Mouse (Mus musculus) spleen, postnatal 36 days (tissue): ENCODE data around the gene Chrna1.

ENCODE experiments used
- DNase-seq, 2 experiments: peaks; one replicate each; pipeline ENCODE4 v3.0.0; 2022; ENCODE audit warnings: low spot score in 2 of 2, mixed read lengths in 1 of 2

Gene Chrna1

DNA sequence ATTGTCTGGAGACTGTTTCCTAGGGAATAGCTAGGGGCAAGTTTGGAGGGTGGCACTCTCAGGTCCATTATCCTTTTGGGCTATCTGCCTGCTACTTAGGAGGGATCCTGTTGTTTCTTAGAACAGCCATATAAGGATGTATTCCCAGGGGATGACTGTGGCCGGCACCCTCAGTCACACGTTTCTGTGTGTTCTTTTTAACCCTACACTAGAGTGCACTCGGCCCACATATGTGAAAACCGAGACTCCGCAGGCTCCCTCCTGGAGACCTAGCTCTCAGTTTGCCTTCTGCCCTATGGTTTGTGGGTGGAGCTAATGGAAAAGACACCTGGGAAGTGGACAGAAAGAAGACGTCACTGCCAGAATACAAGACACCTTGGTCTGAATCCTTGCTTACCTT, 11.1 kb upstream of the Chrna1 start:
- DNase-seq: no peak

DNA sequence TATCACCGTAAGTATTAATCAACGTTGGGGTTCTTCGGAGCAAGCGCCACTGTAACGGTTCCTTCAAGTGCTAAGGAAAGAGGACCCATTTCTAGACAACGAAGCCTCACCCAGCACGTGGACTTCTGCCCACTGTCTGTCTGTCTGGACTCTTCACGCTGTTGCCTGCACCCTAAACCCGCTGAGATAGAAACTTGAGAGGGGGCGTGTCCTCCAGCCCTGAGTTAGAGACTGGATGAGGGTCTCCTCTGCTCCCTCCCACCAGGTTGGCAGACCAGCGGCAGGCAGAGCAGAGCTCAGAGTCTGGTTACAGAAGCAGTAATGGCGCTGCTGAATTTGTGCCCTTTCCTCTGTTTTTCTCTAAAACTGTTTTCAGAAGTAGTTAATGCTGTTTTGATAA, 10.0 kb upstream of the Chrna1 start:
- DNase-seq: no peak

DNA sequence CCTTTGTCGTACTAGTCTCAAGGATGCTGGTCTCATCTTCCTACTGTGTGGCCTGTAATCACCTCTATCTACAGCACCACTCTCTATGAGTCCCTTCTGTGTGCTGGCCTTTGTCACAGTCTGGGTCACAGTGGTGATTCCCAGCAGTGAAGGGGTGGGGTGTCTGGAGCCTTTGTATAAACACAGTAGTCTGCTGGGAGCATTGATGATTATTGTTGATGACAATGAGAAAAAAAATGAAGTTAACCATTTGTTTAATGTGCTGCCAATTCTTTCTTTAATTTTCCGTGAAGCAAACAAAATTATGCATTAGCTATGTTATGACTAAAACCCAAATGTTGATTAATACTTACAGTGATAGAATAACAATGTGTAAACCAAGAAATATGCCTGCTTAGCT, 8.8 kb upstream of the Chrna1 start:
- DNase-seq: no peak

DNA sequence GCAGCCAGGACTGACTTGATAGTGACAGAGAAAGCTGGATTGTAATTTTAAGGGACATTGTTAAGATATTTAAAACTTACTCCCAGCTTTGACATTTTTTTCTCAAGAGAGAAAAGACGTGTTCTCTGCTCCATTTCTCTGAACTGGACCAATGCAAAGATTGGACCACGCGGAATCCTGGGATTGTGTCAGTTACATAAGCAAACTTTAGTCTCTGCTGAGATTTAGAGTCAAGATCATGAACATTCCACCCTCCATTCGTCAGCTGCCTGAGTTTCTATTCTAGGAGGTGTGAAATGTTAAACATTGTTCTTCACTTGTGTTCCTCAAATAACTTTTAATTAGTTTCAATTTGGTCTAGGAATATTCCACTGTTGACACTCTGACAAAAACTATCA, 7.0 kb upstream of the Chrna1 start:
- DNase-seq: no peak

DNA sequence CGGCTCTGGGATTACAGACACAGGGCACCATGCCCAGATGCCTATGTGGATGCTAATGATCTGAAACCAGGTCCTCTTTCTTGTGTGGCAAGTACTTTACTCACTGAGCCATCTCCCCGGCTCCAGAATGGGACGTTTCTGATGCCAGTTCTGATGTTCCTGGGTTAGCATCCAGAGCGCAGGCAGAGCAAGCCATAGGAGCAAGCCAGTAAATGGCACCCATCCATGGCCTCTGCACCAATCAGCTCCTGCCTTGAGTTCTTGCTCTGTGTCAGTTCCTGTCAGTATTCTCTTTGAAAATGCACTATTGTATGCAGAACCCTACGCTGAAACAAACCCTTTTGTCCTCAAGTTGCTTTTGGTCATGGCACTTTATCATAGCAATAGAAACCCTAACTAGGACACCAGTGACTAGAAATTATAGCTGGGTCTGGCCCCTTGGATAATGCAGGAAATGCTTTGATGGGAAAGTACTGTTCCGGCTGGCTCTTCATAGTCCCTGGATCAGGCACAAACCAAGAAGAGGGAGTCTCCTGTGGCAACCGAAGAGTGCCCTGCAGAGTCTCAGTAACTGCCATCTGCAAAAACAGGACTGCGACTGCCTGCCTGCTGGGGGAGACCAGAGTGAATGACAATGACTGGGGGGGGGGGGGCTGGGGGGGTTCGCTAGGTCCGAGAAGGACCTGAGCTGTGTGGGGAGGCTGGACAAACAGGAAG, 6.4 kb upstream of the Chrna1 start:
- DNase-seq: no peak

DNA sequence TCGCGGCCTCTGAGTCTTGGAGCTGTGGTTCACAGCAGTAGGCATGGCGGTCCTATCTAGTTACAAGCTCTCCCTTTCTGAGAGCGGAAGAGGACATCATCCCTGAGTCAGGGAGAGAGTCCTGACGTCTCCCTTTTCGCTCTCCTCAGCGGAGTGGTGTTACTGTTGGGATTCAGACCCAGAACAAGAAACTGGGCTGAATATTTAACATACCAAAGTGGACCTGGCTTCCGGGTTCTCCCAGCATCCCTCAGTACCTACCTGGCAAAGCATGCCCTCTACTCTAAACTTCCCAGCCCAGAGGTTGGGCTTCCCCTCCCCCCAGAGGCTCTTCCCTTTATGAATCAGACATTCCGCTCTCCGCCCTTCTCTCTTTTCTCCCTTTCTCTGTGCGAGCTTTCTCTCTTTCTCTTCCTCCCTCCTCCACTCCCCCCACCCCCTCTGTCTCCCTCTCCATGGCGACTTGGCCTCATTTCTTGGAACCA, 5.3 kb upstream of the Chrna1 start:
- DNase-seq: no peak

DNA sequence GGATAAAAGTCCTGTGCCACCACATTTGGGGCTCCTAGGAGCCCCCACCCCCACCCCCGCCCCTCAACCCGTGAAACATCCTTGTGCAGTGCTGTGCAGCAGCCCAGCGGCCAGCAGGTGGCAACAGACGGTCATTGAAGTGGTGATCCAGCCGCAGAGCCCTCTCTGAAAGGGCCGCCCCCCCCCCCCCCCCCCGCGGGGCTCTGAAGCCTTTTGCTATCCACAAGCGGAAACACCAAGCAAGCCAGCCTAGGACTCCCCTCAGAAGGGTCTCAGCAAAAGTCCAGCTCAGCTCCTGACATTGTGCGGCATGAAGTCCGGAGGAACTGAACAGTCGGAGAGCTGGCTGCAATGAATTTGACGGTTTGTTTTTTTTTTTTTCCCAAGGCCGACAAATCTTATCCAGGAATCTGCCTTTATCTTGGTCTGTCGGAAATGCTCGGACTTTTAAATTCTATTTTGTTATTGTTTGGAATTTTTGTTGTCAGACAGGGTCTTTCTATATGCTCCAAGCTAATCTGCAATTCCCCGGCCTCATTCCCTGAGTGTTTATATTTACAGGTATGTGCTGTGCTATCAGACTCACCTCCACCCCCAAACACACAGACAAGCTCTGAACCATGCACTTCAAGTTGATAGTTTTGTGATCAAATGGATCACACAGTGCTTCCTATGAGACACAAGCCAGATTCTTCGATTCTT, 4.7 kb upstream of the Chrna1 start:
- peak; percentile 17 to 27 for DNase-seq

DNA sequence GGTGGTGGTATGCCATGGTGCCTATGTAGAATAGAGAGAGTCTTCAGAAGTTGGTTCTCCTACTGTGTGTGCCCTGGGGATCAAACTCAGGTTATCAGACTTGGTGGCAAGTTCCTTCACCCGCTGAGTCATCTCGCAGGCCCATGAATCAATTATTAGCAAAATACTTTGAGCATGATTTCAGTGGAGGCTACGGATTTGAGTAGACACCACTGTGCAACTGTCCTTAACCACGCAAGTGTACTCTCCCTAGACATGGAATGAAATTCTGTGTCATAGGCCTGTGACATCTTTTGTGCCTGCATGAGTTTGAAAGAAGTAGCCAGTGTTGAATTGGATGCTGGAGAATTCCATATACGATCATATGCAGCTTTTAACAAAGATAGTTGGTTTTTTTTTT, 582 bp upstream of the Chrna1 start:
- no peak for DNase-seq

DNA sequence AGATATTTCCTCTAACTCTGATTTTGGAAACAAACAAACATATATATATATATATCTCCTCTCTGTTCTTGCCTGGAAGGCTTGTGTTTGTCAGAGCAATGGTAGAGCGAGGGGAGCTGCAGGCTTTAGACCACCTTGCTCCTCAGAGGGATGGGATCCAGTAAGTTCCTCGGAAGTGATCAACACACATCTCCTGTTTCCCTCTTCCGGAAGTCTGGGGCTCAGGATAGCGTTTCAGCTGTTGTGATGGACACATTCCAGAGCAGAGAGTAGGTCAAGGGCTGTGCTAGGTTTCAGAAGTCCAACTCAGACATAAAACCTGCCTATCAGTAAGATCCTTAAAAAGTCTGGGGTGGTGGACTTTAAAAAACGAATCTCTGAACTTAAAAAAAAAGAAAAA, 970 bp downstream of the Chrna1 start:
- DNase-seq: no peak

DNA sequence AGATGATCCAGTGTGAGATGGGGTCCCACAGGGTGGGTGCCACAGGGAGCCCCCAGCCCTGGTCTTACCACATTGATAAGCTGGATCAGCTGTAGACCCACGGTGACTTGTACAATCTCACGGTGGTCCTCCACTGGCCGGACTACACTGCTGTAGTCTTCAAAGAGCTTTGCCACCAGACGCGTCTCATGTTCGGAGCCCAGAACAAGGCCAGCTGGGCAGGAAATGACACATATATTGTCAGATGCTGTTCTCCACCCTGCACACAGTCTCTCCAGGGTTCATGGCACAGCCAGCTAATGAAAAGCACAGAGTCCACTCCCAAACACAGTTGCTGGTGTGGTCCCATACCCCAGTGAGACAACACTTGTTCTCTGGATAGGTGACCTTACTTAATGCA, 5.7 kb downstream of the Chrna1 start:
- no peak for DNase-seq

DNA sequence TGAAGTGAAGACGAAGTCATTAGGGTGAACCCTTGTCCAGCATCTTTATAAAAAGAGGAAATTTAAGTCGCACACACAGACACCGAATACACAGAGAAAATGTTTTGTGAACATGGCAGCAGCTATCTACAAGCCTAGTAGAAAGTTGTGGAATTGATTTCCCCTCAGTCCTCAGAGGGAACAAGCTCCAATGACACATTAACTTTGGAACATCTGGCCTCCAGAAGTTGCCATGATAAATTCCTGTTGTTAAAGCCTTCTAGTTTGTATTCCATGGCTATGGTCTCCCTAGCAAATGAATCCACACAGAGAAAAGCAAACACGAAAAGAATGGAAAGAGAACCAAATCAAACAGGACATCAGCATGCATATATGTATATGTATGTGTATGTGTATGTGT, 6.6 kb downstream of the Chrna1 start:
- DNase-seq: no peak

DNA sequence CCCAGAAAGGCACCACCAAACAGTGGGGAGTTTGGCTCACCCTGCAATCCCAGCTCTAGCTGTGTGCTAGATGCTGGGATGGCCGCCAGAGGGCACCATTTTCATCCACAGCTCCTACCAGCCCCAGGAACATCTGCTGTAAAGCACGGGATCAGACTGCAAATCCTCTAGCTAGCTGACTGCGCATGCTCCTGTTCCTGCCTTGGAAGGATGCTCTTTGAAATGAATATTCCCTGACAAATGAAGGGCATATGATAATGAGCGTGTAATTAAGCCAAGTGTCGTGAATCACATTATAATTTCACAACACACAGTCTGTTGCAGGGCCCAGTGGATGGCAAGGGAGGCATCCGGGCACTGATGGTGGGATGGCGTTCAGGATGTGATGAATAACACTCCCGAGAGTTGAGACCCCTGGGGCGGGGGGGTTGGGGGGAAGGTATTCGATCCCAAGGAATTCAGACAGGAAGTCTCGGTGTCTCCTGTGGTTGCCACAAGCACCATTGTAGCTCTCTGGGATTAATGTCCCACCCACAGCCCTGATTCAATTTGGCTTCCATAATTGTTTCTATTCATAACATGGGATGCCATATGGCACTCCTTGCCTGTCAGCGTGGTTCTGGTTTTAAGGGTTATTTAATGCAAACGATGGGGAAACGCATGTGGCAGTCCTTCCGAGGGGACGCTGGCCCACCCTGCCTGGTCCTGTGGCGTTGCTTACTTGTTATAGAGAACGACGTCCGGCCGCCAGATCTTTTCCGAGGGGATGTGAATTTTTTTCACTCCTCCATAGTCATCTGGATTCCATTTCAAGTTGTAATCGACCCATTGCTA, 7.4 kb downstream of the Chrna1 start:
- DNase-seq: no peak

DNA sequence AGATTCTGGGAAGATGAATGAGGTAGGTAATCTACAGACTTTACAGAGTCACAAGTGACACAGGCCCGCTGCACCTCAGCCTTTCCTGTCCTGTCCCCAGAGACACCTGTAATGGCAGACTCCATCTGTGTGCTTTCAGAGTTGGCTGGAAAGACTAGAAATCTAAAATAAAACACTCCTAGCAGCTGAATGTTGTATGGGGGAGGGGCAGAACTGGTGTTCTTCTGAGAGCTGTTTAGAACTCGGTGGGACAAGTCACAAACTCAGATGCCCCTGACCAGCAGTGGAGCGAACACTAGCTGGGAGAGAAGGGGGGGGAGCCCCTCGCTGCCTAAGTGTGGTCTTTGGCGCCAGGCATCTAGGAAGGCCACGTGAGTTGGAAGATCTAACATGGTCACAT, 8.2 kb downstream of the Chrna1 start:
- no peak for DNase-seq

DNA sequence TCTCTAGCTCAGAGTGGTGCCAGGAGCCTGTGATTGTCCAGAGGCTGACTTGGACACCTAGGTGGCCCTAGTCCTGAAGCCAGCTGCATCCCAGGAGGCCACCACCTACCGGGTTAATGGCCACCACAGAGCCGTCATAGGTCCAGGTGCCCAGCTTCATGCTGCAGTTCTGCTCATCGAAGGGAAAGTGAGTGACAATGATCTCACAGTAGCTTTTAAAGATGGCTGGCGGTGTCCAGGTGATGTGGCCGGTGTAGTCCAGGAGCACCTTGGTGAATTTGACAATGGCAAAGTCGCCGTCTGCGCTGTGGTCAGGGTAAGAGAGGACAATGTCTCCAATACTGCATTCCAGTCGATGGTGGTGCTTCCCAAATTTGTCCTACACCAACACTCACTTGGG, 8.8 kb downstream of the Chrna1 start:
- no peak for DNase-seq

DNA sequence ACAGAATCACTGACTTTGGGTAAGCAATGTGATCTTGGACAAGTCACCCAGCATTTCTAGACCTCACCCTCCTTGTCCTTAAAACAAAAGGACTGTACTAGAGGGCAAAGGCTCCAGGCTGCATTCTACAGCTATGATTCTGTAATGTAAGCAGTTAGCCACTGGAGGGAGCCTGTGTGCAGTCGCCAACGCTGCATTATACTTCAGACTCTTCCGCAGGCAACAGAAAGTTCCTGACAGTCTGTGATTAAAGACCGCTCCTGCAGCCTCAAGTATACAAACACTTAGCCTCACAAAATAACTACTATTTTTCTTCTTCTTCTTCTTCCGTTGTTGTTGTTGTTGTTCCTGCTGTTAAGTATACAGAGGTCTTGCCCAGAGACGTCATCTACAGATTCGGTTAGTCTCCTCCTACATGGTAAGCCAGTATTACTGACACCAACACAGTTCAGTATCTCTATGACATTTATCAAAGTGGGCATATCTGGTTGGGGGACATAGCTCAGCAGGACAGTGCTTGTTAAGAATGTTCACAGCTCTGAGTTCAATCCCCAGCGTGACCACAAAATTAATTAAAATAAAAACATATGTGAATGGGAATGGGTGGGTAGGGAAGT, 13.0 kb downstream of the Chrna1 start:
- peak; percentile 55 to 61 for DNase-seq

DNA sequence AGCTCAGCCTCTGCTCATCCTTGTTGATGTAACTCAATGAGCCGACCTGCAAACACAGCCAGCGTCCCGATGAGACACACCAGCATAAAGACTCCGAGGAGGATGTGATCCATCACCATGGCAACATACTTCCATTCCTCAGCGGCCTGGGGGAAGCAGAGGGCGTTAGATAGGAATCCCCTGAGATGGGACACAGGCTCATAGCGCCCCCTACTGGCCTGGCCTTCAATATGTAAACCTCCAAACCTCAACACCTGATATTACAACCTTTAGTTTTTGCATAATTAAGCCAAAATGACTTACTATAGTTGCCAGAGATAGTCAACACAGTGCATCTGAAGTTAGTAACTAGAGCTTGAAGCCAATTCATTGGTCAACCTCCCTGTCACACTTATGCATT, 14.0 kb downstream of the Chrna1 start:
- peak in 1 of 2 experiments; percentile 29 for DNase-seq

DNA sequence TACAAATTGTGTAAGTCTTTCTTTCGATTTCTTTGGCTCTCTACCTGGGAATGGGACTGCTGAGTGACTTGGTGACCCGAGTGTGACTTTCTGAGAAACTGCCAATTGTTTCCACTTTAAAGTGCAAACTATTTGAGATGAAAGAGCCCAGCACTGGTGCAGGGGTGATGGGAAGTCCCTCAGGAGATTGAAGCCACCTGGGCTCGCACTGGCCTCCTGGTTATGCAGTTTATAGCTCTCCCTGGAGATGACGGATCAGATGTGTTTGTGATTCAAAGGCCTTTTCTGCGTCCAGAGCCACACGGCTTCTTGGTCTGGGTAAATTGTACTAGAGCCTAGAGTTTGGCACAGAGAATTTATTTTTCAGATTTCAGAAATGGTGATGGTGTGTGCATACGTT, 16.4 kb downstream of the Chrna1 start:
- DNase-seq: no peak

DNA sequence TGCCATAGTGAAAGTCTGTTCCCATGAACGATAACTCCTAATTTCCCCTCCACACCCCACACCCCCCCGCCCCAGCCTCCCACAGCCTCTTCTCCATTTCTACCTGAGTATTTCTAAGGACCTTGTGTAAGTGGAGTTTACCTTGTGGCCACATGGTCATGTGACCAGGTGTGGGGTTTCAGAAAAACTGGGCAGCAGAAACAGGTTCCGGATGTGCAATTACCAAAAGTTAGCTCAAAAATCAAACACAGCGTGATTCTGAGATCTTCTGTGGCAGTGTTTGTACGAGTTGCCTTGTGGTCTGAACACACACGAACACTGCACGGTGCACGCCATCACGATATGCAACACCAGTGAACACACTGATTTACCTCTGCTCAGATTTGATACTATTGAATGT, 17.5 kb downstream of the Chrna1 start:
- no peak for DNase-seq

DNA sequence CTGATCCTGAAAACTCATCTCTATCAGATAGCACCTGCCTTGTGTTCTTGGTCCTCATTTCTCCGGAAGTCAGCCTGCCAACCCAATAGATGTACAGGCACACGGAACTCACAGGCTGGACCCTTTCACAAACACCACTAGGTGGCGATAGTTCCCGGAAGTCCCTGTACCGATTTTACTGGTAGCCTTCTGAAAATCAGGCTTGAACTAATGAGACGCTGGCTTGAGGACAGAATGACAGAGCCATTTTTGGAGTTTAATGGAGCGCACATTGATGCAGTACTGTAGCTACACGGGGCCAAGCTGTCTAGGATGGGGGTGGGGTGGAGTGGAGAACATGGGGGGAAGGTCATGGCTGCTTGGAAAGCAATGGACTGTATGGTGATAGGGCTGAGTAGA, 18.5 kb downstream of the Chrna1 start:
- DNase-seq: peak; percentile 25 to 47

DNA sequence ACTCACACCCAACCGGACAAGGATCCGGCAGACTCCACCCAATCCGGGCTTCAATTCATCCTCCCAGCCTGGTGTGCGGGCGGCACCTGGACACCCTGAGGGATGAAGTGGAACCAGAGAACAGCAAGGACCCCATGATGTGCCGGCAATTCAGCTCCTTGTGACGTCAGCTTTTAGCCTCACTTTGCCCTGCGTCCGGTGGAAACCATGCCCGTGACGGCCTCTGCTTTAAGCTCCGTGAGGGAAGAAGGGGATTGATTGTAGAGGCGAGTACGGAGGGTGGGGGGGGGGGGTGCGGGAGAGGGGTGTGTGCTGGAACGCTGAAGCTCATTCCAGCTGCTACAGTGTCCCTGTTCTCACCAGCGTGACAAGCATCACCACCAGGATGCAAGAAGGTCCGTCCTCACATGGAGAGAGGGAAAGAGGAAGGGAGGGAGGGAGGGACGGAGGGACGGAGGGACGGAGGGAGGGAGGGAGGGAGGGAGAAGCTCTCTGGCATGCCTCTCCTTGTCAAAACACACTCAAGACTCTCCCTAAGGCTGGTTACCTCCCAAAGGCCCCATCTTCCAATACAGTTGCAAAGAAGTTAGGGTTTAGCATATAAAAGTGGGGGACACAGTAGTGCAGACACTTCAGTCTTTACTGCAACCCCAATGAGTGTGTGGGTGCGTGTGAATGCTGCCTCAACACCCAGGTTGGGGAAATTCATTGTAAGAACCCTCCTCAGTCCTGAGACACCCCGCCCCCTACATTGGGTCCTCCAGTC, 19.1 kb downstream of the Chrna1 start:
- no peak for DNase-seq

DNA sequence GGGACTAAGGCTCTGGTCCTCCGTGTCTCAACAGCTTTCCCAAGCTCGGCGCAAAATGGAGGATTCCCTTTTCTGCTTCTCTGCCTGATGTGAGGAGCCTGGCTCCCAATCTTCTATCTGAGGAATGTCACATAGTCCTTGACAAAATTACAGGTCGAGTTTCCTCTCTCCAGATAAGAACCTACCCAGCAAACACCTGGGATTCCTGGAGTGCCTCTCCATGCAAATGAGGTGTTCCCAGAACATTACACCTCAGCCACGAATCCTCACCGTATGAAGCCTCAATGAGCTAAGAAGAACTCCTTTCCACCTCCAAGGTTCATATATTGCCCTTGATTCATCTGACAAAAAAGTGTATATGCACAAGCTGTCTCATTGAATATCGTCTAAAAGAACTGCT, 19.7 kb downstream of the Chrna1 start:
- no peak for DNase-seq
